Mouse (Mus musculus) ES-Bruce4 (cell line): ENCODE data around the gene Cacna1a.

Experiments used
- CTCF ChIP-seq: IDR thresholded peaks from one replicate; pipeline ENCODE4 v1.8.1; 2011; ENCODE audit warnings: low read depth, low read length
- EP300 ChIP-seq: IDR thresholded peaks from 2 replicates; pipeline ENCODE4 v1.6.1; 2011; ENCODE audit warnings: low read depth, low read length; ENCODE audit not compliant: insufficient read depth

DNA sequence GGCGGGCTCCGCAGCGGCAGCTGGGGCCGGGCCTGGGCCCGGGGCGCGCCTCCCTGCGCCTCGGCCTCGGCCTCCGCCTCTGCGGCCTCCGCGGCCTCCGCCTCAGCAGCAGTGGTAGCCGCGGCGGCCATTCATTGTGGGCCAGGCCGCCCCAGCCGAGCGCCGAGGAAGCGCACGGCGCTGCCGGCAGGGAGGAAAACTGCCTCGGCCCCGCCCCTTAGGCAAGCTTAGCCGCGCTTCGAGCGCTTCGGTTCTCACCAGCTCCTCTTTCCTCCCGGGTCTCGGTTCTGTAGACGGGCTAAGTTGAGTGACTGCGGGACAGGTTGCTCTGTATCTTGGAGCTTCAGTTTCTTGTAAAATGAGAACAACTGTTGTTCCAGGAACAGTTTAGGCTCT, 299.5 kb downstream of the Cacna1a start, which contains the start of gene Nacc1:
- TF ChIP-seq CTCF (no peak), EP300 (peak; percentile 59; the same call in 1 of the 2 replicates)
